Mouse (Mus musculus) bone marrow, adult 2 months (tissue): ENCODE measurements at regions not wholly inside any gene's neighbourhood (a gene's known extent, or its start where the extent isn't known, plus 50 kb on each side); places are given as distances from the start of the nearest gene placed in this dataset.

Experiments
- H3K27ac ChIP-seq: fragments of 200-500 bp; 2 replicates; pipeline ENCODE4 v1.5.1; 2012; ENCODE audit warnings: low read depth, mild to moderate bottlenecking, control low read depth, inconsistent platforms, low read length; ENCODE audit not compliant: control insufficient read depth, poor library complexity, insufficient read depth
- H3K4me1 ChIP-seq: fragments of 200-500 bp; 2 replicates; pipeline ENCODE4 v1.6.1; 2011; ENCODE audit warnings: low read length; ENCODE audit not compliant: control insufficient read depth, insufficient read depth
- H3K4me3 ChIP-seq: fragments of 200-500 bp; replicated peaks from 2 replicates; pipeline ENCODE3; 2011; ENCODE audit warnings: mild to moderate bottlenecking, low read depth, low read length, control low read depth; ENCODE audit not compliant: control insufficient read depth
- CTCF ChIP-seq: fragments of 200-500 bp; IDR thresholded peaks from 2 replicates; pipeline ENCODE4 v1.5.1; 2011; ENCODE audit warnings: low read length, control low read depth; ENCODE audit not compliant: control insufficient read depth, insufficient read depth
- POLR2A ChIP-seq: fragments of 200-500 bp; IDR thresholded peaks from 2 replicates; pipeline ENCODE4 v1.6.1; 2011; ENCODE audit warnings: low read depth, mild to moderate bottlenecking, control low read depth, low read length, borderline replicate concordance; ENCODE audit not compliant: control insufficient read depth
- WGBS: fragments of 180-500 bp; shearing (Covaris S2); methylation state at CpG from one replicate; pipeline ENCODE4 v1.1.7; 2018; 5-methylcytosine and 5-hydroxymethylcytosine counted together

DNA sequence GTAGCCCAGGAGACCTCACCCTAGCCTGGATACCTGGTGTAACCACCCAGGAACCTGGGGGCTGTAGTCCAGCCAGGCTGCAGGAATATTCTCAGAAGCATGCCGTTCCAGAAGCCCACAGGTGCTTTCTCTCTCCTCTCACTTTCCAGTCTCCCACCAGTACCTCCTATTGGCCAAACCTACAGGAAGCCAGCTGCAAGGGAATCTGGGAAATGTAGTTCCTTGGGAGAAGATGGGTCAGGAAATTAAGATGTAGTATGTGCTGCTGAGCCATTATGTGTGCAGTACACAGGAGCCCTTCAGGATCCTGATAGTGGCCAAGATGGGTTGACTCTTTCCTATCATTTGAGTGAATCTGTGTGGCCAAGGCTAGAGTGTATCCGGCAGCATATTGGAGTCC lies 282.8 kb downstream of the Uaca start:
- TF ChIP-seq POLR2A (no peak), CTCF (no peak)
- Histone ChIP-seq H3K4me1 (no peaks in the 10 kb centered on the region), H3K27ac (no peak overlapping the region), H3K4me3 (no peak overlapping the region)
- WGBS, result 85% methylated on average over 2 of the region's 2 CpGs

DNA sequence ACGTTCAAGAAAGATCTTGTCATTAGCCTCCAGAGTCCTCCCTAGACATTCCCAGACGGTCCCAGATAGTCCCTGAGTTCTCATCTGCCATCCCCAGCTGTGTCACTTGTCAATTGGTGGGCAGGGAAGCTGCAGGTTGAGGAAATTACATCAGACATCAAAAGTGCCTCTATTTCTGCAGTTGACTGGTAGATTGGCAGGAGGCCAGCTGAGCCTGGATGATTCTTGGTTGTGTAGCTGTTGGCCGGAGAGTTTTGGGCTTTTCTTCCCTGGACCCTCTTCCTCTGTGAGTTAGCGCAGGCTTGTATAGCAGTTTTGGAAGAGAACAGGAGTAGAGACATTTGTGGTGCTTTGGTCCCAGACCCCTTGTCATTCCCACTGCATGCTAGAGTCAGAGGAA lies 283.5 kb downstream of the Uaca start:
- 56% methylated on average over 4 of the region's 4 CpGs for WGBS
- H3K4me1 ChIP-seq, result no peaks in the 10 kb centered on the region
- H3K27ac ChIP-seq, result no peak overlapping the region
- TF ChIP-seq POLR2A, result no peak
- TF ChIP-seq CTCF, result no peak
- no peak overlapping the region for H3K4me3 ChIP-seq

DNA sequence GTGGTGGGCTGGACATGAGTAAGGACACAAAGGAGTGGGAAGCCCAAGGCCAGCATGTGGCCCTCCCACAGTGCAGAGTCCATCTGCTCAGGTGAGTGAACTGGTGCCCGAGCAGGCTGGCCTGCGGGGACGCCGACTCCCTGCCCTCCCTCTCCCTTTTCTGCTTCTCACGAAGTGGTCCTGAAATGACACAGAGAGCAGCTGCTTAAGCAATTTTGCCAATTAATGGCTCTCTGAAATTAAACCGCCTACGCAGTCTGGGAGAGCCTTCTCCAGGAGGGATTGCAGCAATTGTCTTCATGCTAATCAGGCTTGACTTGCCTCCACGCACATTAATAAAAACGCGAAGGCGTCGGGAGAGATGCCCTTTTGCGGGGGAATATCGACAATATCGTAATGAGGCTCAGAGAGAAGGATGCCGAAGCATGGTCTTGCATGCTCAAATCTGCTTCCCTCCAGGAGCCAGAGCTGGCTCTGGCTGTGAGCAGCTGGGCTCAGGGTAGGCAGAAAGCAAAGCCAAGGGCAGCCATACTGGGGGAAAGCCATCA lies 287.2 kb downstream of the Uaca start:
- no peak overlapping the region for H3K4me3 ChIP-seq
- no peak for TF ChIP-seq POLR2A
- no peak for TF ChIP-seq CTCF
- H3K27ac ChIP-seq, result no peak overlapping the region
- 86% methylated on average over 16 of the region's 16 CpGs for WGBS
- no peaks in the 10 kb centered on the region for H3K4me1 ChIP-seq

DNA sequence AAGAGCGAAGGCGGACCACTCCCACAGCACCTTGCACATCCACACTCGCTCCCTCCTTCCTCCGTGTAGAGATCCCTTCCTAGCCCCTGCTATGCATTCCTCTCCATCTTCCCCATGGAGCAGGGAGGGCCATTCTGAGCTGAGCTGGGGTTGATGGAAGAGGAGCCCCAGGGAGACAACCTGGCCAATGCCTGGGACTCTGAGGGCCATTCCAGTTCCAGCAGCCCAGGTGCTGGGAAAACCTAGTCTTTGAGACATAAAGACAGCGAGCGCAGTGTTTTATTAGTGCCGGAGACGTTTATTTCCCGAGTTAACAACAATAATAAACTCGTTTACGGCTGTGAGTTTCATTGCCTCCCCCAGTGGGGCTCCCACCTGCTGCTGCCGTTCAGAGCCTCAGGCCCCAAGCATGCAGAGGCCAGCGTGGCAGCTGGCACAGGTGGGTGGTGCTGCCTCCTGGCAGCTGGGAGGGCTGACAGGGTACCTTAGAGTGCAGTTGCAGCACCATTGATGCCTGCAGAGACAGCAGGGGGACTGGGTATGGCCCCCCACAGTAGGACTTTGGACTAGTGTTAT lies 287.4 kb upstream of the Tle3 start:
- TF ChIP-seq POLR2A (no peak), CTCF (no peak)
- 83% methylated on average over 13 of the region's 13 CpGs for whole genome bisulfite sequencing
- H3K4me3 ChIP-seq, result no peak overlapping the region
- H3K27ac ChIP-seq, result no peak overlapping the region
- H3K4me1 ChIP-seq, result no peaks in the 10 kb centered on the region

DNA sequence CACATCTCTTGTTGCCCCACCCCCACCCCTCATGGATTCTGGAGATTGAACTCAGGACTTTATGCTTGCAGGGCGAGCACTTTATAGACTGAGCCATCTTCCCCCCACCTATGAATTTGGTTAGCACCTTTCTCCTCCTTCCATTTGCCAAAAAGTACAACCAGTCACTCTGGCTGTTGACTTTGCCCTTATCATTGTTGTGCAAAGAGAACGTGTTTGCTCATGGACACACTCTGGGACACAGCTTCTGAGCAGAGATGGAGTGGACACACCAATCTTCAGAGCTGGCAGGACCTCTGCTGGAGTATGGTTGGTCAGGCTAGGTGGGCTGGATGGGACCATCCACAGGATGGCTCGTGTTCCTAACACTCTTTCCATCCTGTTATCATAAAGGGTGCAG lies 285.1 kb upstream of the Tle3 start:
- 76% methylated on average over 3 of the region's 3 CpGs for WGBS
- TF ChIP-seq CTCF (no peak), POLR2A (no peak)
- H3K27ac ChIP-seq, result no peak overlapping the region
- no peak overlapping the region for H3K4me3 ChIP-seq
- H3K4me1 ChIP-seq, result no peaks in the 10 kb centered on the region

DNA sequence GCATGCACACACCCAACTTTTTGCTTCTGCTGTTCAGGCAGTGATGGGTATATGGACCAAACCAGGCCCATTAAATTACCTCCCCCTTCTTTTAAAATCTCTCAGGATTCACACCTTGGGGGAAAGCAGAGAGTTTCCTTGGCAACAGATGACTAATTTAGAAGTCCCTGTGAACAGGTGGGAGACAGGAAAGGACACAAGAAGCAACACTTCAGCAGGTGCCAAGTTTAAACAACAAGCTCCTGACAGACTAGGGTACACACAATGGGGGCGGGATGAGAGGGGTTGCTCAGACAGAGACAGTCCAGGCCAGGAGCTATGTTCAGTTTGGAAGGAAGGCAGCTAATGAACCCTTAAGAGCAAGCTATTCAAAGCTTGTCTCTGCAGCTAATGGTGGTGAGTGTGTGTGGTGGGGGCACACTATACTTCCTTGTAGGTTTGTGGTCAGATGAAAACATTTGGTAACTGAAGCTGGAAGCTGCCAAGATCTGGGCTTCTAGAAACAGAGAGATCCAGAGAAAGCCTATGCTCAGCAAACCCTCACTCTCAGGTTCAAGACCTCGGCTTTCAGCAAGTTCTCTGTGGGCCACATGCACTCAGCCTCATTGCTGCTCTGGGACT lies 283.0 kb upstream of the Tle3 start:
- H3K4me3 ChIP-seq, result no peak overlapping the region
- H3K4me1 ChIP-seq, result no peaks in the 10 kb centered on the region
- H3K27ac ChIP-seq, result no peak overlapping the region
- no peak for TF ChIP-seq CTCF
- TF ChIP-seq POLR2A, result no peak
- WGBS, result 26% methylated on average over 2 of the region's 2 CpGs

DNA sequence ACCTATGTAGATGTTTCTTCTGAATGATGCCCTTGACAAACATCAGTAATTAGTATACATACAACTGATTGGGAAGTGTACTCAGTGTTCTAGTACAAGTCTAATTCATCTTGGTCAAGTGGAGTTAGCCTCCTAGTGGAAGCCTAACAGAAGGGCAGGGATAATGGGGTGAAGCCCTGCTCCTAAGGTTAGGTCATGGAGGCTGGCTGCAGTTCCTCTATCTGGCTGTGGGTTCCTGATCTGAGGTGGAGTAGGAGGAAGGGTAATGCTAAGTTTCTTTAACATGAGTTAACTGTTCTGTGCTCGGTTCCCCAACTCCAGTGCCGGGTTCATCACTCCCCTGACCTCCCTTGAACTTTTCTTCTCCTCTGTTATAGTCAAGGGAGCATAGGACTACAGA lies 281.1 kb upstream of the Tle3 start:
- WGBS, result 38% methylated on average over 2 of the region's 2 CpGs
- Histone ChIP-seq H3K4me1 (no peaks in the 10 kb centered on the region), H3K27ac (no peak overlapping the region), H3K4me3 (no peak overlapping the region)
- TF ChIP-seq CTCF (no peak), POLR2A (no peak)

DNA sequence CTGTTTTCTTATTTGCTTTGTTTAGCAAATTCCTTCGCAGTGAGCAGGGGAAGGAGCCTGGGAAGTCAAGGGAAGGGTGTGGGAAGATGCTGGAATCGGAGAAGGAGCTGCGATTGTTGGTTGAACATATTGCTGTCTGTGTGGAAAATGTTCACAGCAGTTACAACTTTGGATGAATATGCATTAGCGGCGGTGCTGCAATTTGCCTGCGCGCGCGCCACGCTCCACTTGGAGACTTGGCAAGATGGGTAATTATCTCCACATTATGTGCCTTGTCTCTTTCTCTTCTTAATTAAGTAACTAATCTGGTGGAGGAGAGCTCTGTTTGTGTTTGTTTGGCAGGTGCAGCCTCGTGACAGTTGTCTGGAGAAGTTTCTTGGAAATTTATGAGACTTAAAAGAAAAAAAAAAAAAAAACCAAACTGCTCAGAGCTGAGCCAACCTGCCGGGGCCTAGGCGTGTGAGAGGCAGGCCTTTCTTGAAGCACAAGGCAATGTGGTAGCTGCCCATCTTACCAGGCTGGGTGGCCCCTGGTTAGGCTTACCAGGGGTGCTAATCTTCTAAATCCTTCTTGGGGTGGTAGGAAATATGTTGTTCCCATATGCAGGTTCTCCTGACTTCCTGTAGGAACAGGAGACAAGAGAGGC lies 279.2 kb upstream of the Tle3 start:
- Histone ChIP-seq H3K4me3 (no peak overlapping the region), H3K27ac (no peak overlapping the region), H3K4me1 (no peaks in the 10 kb centered on the region)
- TF ChIP-seq POLR2A (no peak), CTCF (no peak)
- WGBS, result 86% methylated on average over 13 of the region's 13 CpGs
